Mouse (Mus musculus): ENCODE measurements around the gene Vdr. TPM values are rescaled to one million over a fixed set of nuclear protein-coding genes. Genes with fewer than 3 reads are reported as not detected.
A peak's percentile ranks its signal among the peaks of the same experiment; 100 is the strongest.

The Vdr gene
- polyA plus RNA-seq, 1 experiment from 2014 or later: 2.6 TPM

DNA sequence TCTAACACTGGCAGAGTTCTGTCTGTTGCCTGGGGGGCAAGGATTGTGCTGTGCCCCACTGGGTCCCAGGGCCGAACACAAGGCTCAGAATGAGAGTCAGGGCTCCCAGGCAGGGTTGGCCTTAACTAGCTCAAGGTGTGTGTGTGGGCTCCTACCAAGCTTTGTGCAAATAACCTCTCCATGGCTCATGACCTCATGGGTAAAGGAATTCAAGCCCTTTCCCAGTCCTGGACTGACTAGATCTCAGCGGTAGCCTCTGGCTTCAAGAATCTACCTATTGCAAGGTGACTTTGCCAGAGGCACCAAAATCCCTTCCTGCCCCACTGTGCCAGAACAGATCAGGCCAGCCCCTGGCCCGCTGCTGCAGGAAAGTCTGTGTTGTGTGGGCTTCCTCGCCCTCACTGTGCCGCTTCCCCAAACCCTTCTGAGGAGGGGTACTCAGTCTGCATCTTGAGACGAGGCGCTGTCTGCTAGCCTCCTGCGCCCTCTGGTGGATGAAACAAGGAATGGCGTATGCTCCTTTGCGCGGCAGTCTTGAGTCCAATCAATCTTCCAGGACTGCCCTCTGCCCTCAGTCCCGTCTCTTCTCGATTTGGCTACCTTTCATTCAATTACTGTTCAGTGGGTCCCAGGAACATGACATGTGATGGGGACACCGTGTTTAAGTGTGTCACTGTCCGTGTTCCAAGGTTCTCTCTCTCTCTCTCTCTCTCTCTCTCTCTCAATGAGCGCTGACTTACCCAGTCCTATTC is 41.9 kb upstream of the Vdr start:
- Histone ChIP-seq H3K4me2 (replicated peaks; ENCODE audit: low read depth, low read length) (no peak overlapping the region), H3K27me3 (replicated peaks; ENCODE audit: insufficient read depth, low read length) (no peaks in the 10 kb centered on the region), H3K9ac (replicated peaks; ENCODE audit: low read depth) (no peak overlapping the region), H3K4me3 (ENCODE audit: low read depth, low read length) (no peak overlapping the region), H3K36me3 (ENCODE audit: insufficient read depth, low read length) (no peaks in the 10 kb centered on the region), H3K4me1 (ENCODE audit: insufficient read depth, low read depth, low read length) (no peaks in the 10 kb centered on the region), H3K9me3 (ENCODE audit: low read length) (no peaks in the 10 kb centered on the region), H3K27ac (ENCODE audit: low read length) (no peak overlapping the region)
- ATAC-seq (peak; percentile 49), DNase-seq (ENCODE audit: low spot score) (peak; percentile 70)
- 14% methylated on average over 16 of the region's 16 CpGs for WGBS
- TF ChIP-seq EP300 (IDR thresholded peaks at IDR 0.05) (no peak), CTCF (IDR thresholded peaks at IDR 0.05) (peak; percentile 99)

DNA sequence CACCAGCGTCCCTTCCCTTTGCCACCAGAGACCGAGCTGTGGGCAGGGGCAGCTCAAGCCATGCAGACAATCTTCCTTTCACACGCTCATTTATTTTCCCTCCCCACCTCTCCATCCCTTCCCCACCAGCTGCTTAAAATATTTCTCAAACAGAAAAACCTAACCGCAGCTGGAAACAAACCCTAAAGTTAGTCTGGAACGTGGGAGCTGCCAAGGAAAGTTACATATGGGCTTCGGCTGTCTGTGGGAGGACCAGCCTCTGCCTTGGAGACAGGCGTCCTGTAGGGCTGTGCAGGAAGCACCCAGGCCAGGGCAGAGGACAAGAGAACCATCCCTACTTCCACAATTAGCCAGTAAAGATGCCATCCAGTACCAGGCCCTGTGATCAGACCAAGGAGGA is 39.8 kb upstream of the Vdr start:
- H3K4me3 ChIP-seq (ENCODE audit: low read depth, low read length): no peak overlapping the region
- H3K27me3 ChIP-seq (replicated peaks; ENCODE audit: insufficient read depth, low read length): no peaks in the 10 kb centered on the region
- ATAC-seq (no peak), DNase-seq (ENCODE audit: low spot score) (no peak)
- no peak overlapping the region for H3K4me2 ChIP-seq (replicated peaks; ENCODE audit: low read depth, low read length)
- no peaks in the 10 kb centered on the region for H3K9me3 ChIP-seq (ENCODE audit: low read length)
- no peak overlapping the region for H3K27ac ChIP-seq (ENCODE audit: low read length)
- no peaks in the 10 kb centered on the region for H3K36me3 ChIP-seq (ENCODE audit: insufficient read depth, low read length)
- 47% methylated on average over 7 of the region's 7 CpGs for WGBS
- H3K9ac ChIP-seq (replicated peaks; ENCODE audit: low read depth): no peak overlapping the region
- TF ChIP-seq EP300 (IDR thresholded peaks at IDR 0.05) (no peak), CTCF (IDR thresholded peaks at IDR 0.05) (no peak)
- no peaks in the 10 kb centered on the region for H3K4me1 ChIP-seq (ENCODE audit: insufficient read depth, low read depth, low read length)

DNA sequence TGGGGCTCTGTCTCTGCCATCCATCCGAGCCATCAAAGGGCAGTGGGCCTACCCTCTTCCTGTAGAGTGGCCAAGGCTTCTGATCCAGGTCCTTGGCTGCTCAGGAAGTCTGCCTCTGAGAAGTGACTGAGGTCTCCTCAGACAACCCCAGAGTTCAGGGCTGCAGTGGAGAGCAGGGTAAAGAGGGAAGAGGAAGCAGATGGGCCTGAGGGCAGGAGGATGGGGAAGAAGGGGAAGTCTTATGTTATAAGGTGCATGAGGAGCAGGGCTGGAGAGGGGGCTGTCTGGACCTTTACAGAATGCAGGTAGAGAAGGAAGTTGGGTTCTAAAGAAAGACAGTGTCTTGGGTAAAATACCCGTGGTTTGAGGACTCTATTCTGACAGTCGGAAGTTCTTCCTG is 39.3 kb upstream of the Vdr start:
- 53% methylated on average over 3 of the region's 3 CpGs for WGBS
- TF ChIP-seq EP300 (IDR thresholded peaks at IDR 0.05) (no peak), CTCF (IDR thresholded peaks at IDR 0.05) (no peak)

DNA sequence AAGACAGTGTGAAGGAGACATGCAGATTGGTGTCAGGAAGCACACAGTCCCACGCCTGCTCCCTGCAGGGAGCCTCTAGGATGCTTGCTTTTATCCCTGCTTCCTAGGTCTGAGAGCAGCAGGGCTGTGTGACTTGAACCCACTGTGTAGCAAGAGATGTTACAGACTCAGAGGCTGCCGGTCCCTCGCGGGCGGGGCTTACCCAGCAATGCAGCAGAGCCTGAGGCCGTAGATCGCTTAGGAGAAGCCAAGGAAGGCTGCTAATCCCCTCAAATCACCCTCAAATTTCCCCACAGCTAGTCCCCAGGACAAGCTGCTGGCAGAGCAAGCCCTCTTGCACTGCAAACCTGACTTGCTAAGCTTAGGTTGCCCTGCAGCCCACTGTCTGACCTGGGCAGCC is 38.3 kb upstream of the Vdr start:
- H3K27me3 ChIP-seq (replicated peaks; ENCODE audit: insufficient read depth, low read length): no peaks in the 10 kb centered on the region
- 51% methylated on average over 7 of the region's 7 CpGs for WGBS
- TF ChIP-seq EP300 (IDR thresholded peaks at IDR 0.05) (no peak), CTCF (IDR thresholded peaks at IDR 0.05) (no peak)

More for the DNA sequence above, 39.3 kb upstream of the Vdr start:
- no peaks in the 10 kb centered on the region for H3K36me3 ChIP-seq (ENCODE audit: insufficient read depth, low read length)
- H3K27me3 ChIP-seq (replicated peaks; ENCODE audit: insufficient read depth, low read length): no peaks in the 10 kb centered on the region
- no peak overlapping the region for H3K4me2 ChIP-seq (replicated peaks; ENCODE audit: low read depth, low read length)
- H3K4me1 ChIP-seq (ENCODE audit: insufficient read depth, low read depth, low read length): no peaks in the 10 kb centered on the region
- no peaks in the 10 kb centered on the region for H3K9me3 ChIP-seq (ENCODE audit: low read length)
- ATAC-seq: no peak
- DNase-seq (ENCODE audit: low spot score): peak; percentile 6
- no peak overlapping the region for H3K4me3 ChIP-seq (ENCODE audit: low read depth, low read length)
- no peak overlapping the region for H3K27ac ChIP-seq (ENCODE audit: low read length)
- no peak overlapping the region for H3K9ac ChIP-seq (replicated peaks; ENCODE audit: low read depth)

DNA sequence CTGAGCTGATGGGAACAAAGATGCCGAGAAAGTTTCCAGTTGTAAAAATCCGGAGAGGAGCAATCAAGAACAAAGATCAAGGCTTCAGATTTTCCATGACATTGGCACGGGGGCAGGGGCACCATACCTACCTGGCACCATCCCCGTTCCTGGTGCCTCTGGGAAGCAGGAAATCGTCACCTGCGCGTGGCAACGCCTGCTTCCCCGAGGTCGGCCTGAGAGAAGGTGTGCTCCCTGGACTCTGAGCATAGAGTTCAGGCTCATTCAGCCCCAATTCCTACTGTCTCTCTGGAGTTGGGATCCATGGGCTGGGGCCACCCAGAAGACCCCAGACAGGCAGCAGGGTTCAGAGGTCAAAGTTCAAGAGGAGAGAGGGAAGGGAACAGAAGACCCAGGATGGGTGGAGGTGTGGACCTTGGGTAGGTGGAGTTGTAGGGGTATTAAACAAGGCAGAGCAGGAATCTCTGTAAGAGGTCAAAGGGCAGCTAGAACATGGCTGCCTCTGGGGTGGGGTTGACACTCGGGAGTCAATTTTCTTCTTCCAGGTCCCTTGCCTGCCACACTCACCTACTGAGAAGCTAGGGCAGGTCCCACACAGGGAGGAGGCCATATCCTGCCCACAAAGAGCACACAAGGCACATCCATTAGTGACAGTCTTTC is 35.4 kb upstream of the Vdr start:
- WGBS: 64% methylated on average over 11 of the region's 11 CpGs
- H3K27me3 ChIP-seq (replicated peaks; ENCODE audit: insufficient read depth, low read length): no peaks in the 10 kb centered on the region
- no peak for ATAC-seq
- no peaks in the 10 kb centered on the region for H3K36me3 ChIP-seq (ENCODE audit: insufficient read depth, low read length)
- H3K4me2 ChIP-seq (replicated peaks; ENCODE audit: low read depth, low read length): no peak overlapping the region
- H3K9me3 ChIP-seq (ENCODE audit: low read length): no peaks in the 10 kb centered on the region
- DNase-seq (ENCODE audit: low spot score): no peak
- no peak overlapping the region for H3K4me3 ChIP-seq (ENCODE audit: low read depth, low read length)
- H3K4me1 ChIP-seq (ENCODE audit: insufficient read depth, low read depth, low read length): no peaks in the 10 kb centered on the region
- no peak overlapping the region for H3K27ac ChIP-seq (ENCODE audit: low read length)
- TF ChIP-seq EP300 (IDR thresholded peaks at IDR 0.05): no peak
- no peak for TF ChIP-seq CTCF (IDR thresholded peaks at IDR 0.05)
- H3K9ac ChIP-seq (replicated peaks; ENCODE audit: low read depth): no peak overlapping the region

More for the DNA sequence above, 38.3 kb upstream of the Vdr start:
- no peaks in the 10 kb centered on the region for H3K4me1 ChIP-seq (ENCODE audit: insufficient read depth, low read depth, low read length)
- no peaks in the 10 kb centered on the region for H3K9me3 ChIP-seq (ENCODE audit: low read length)
- H3K9ac ChIP-seq (replicated peaks; ENCODE audit: low read depth): no peak overlapping the region
- H3K4me3 ChIP-seq (ENCODE audit: low read depth, low read length): no peak overlapping the region
- DNase-seq (ENCODE audit: low spot score) (no peak), ATAC-seq (no peak)
- H3K27ac ChIP-seq (ENCODE audit: low read length): no peak overlapping the region
- no peak overlapping the region for H3K4me2 ChIP-seq (replicated peaks; ENCODE audit: low read depth, low read length)
- H3K36me3 ChIP-seq (ENCODE audit: insufficient read depth, low read length): no peaks in the 10 kb centered on the region

DNA sequence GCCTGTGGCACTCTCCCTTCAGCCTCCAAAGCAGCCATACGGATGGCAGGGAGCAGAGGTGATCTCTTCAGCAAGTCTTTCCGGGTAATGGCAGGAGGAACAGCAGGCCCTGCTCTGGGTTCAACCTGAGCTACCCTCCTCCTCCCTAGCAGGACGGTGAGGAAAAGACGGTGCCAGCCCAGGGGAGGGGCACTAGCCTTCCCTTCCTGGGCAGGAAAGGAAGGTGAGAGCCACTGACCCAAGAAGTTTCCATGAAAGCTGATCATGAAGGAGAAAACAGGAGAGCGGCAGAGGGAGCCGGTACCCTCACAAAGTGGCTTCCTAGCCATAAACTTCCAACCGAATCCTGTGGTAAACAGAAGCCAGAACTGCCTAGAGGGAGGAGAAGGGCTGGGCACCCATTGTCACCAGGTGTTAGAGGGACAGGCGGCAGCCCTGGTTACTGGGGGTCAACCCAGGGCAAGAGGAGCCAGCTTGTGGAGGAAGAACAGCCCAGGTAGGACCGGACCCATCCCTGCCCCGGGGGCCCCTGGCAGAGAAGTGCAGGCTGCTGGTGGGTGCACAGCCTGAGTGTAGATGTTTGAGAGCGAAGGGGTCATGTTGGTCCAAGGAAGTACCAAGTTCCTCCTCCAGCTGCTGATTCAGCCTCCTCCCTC is 34.6 kb upstream of the Vdr start:
- H3K4me3 ChIP-seq (ENCODE audit: low read depth, low read length): no peak overlapping the region
- no peaks in the 10 kb centered on the region for H3K27me3 ChIP-seq (replicated peaks; ENCODE audit: insufficient read depth, low read length)
- no peak overlapping the region for H3K27ac ChIP-seq (ENCODE audit: low read length)
- no peaks in the 10 kb centered on the region for H3K9me3 ChIP-seq (ENCODE audit: low read length)
- DNase-seq (ENCODE audit: low spot score) (no peak), ATAC-seq (no peak)
- no peaks in the 10 kb centered on the region for H3K36me3 ChIP-seq (ENCODE audit: insufficient read depth, low read length)
- no peak for TF ChIP-seq CTCF (IDR thresholded peaks at IDR 0.05)
- no peak for TF ChIP-seq EP300 (IDR thresholded peaks at IDR 0.05)
- 67% methylated on average over 11 of the region's 11 CpGs for WGBS
- no peak overlapping the region for H3K9ac ChIP-seq (replicated peaks; ENCODE audit: low read depth)
- H3K4me1 ChIP-seq (ENCODE audit: insufficient read depth, low read depth, low read length): no peaks in the 10 kb centered on the region
- H3K4me2 ChIP-seq (replicated peaks; ENCODE audit: low read depth, low read length): no peak overlapping the region

Measured in lung, postnatal 0 days (tissue).